Mouse (Mus musculus): ENCODE results near the gene Aadacl2.

Aadacl2 gene

GRCm38 (mm10) chr3:60006443-60006842 lies at the start of gene Aadacl2:
Gene Aadacl2 (plus strand): TSS chr3:60006743.
- DNase-seq = no peak

- DNase-seq = no peak
Measured at GRCm38 (mm10) chr3:59970891-59971290, 35.7 kb upstream of the Aadacl2 start.

- no peak for DNase-seq
Measured at GRCm38 (mm10) chr3:59974591-59974990, 32.0 kb upstream of the Aadacl2 start.

- DNase-seq = no peak
Measured at GRCm38 (mm10) chr3:60003622-60004021, 2.9 kb upstream of the Aadacl2 start.

GRCm38 (mm10) chr3:60025417-60025816 lies 18.9 kb downstream of the Aadacl2 start, which contains the start of gene Aadac:
Gene Aadac (plus strand): TSS chr3:60025717.
- no peak for DNase-seq

GRCm38 (mm10) chr3:60031511-60031910 lies 25.0 kb downstream of the Aadacl2 start:
- DNase-seq = no peak

GRCm38 (mm10) chr3:60046221-60046913 lies 39.8 kb downstream of the Aadacl2 start:
- DNase-seq = no peak

GRCm38 (mm10) chr3:60053231-60053927 lies 46.8 kb downstream of the Aadacl2 start:
- no peak for DNase-seq

- DNase-seq = no peak
Measured at GRCm38 (mm10) chr3:60053931-60054330, 47.4 kb downstream of the Aadacl2 start.

GRCm38 (mm10) chr3:60056451-60056850 lies 49.9 kb downstream of the Aadacl2 start:
- peak; percentile 42 to 64 for DNase-seq

GRCm38 (mm10) chr3:60057070-60057808 lies 50.7 kb downstream of the Aadacl2 start:
- peak in 1 of 2 experiments; percentile 13 for DNase-seq

GRCm38 (mm10) chr3:60057809-60058082 lies 51.2 kb downstream of the Aadacl2 start:
- no peak for DNase-seq
